Mouse (Mus musculus) splenic B cell, adult 2 months (primary cell): ENCODE results near the gene Rgs13.
"Not testable (repeated sequence)": the region's sequence is repeated elsewhere in the genome, so short reads cannot be mapped to it uniquely, and the experiment has no call there.

Source experiments
- DNase-seq: peaks from one replicate; pipeline ENCODE4 v3.0.0-alpha.2; 2011; ENCODE audit warnings: low read depth, low spot score
- H3K27me3 ChIP-seq: 2 replicates; pipeline ENCODE4 v1.6.1; 2012; ENCODE audit warnings: mild to moderate bottlenecking, low read length, moderate library complexity, mixed read lengths; ENCODE audit not compliant: control insufficient read depth, poor library complexity, insufficient read depth, severe bottlenecking
- H3K36me3 ChIP-seq: 2 replicates; pipeline ENCODE4 v1.6.1; 2012; ENCODE audit warnings: mild to moderate bottlenecking, low read length, moderate library complexity, mixed read lengths; ENCODE audit not compliant: control insufficient read depth, poor library complexity, insufficient read depth, severe bottlenecking

Gene Rgs13

GRCm38 (mm10) chr1:144177620-144178019 lies 448 bp upstream of the Rgs13 start:
- DNase-seq = no peak

GRCm38 (mm10) chr1:144174760-144175159 lies 2.4 kb downstream of the Rgs13 start:
- DNase-seq = no peak
- no peaks in the 10 kb centered on the region for H3K27me3 ChIP-seq
- H3K36me3 ChIP-seq = no peaks in the 10 kb centered on the region

More at GRCm38 (mm10) chr1:144177620-144178019, 448 bp upstream of the Rgs13 start:
- no peaks in the 10 kb centered on the region for H3K27me3 ChIP-seq
- H3K36me3 ChIP-seq = no peaks in the 10 kb centered on the region

- DNase-seq = peak; percentile 84
- Histone ChIP-seq H3K36me3 (no peaks in the 10 kb centered on the region), H3K27me3 (no peaks in the 10 kb centered on the region)
Observed at GRCm38 (mm10) chr1:144173568-144174036, 3.6 kb downstream of the Rgs13 start.

DNA sequence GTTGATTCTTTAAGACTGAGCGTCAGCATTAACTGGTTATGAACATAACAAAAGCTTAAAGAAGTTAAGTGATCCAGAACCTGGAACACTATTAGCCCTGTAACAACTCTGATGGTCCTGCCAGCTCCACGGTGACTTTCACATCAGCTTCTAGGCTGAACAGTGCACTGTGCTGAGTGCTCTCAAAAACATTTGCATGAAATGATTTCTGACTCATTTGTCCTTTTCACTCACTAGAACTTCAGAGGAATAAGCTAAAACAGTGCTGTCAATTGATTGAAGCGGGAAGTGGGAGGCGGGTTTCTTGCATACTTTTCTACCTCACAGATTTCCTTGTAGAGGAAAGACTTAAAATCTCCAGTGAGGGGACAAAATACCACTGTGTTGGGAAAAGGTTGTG lies 8.3 kb downstream of the Rgs13 start:
- DNase-seq = peak; percentile 19
- Histone ChIP-seq H3K36me3 (no peaks in the 10 kb centered on the region), H3K27me3 (no peaks in the 10 kb centered on the region)

- Histone ChIP-seq H3K27me3 (no peaks in the 10 kb centered on the region), H3K36me3 (no peaks in the 10 kb centered on the region)
- no peak for DNase-seq
Observed at GRCm38 (mm10) chr1:144167761-144168160, 9.4 kb downstream of the Rgs13 start.

GRCm38 (mm10) chr1:144166897-144167296 lies 10.3 kb downstream of the Rgs13 start:
- no peak for DNase-seq
- Histone ChIP-seq H3K36me3 (no peaks in the 10 kb centered on the region), H3K27me3 (no peaks in the 10 kb centered on the region)

DNA sequence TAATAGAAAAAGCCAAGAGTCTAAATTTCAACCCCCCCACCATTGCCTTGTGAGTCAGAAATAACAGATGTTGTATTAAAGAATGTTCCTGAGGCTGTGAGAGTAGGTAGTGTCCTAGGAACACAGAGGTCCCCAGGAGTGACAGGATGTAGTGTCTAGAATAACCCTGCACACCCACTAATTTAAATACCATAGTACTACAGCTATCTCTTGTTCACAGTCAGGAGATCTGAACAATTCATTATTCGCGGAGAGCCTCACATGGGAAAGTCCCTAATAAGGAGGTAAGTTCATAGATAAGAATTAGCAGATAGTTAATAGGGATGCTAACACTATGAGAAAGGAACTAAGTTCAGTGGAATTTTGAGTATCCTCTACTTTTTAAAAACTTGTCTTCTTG lies 10.9 kb downstream of the Rgs13 start:
- Histone ChIP-seq H3K36me3 (no peaks in the 10 kb centered on the region), H3K27me3 (no peaks in the 10 kb centered on the region)
- no peak for DNase-seq

DNA sequence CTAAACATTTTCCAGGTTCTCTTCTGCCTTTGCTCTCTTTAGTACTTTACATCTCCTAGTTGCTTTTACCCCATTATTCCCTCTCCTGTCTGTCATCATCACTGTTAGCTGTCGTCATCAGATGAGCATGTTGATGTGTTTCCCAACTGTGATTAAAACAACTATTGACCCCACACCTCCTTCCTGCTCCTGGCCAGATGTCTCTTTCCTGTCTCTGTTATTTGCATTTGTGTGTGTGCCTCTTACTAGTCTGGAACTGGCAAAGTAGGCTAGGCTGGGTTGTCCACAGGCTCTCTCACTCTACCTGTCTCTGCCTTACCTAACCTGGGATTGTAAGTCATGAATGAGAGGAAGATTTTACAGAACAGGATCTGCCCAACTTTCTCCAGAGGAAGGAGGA lies 24.6 kb downstream of the Rgs13 start:
- Histone ChIP-seq H3K27me3 (no peaks in the 10 kb centered on the region), H3K36me3 (no peaks in the 10 kb centered on the region)
- DNase-seq = no peak

GRCm38 (mm10) chr1:144152184-144152525 lies 25.0 kb downstream of the Rgs13 start:
- DNase-seq = no peak
- H3K36me3 ChIP-seq = no peaks in the 10 kb centered on the region

GRCm38 (mm10) chr1:144151401-144152183 lies 25.6 kb downstream of the Rgs13 start:
- DNase-seq = no peak
- no peaks in the 10 kb centered on the region for H3K27me3 ChIP-seq
- H3K36me3 ChIP-seq = no peaks in the 10 kb centered on the region

More at GRCm38 (mm10) chr1:144152184-144152525, 25.0 kb downstream of the Rgs13 start:
- no peaks in the 10 kb centered on the region for H3K27me3 ChIP-seq

- Histone ChIP-seq H3K36me3 (no peaks in the 10 kb centered on the region), H3K27me3 (no peaks in the 10 kb centered on the region)
- no peak for DNase-seq
Observed at GRCm38 (mm10) chr1:144149997-144150396, 27.2 kb downstream of the Rgs13 start.

DNA sequence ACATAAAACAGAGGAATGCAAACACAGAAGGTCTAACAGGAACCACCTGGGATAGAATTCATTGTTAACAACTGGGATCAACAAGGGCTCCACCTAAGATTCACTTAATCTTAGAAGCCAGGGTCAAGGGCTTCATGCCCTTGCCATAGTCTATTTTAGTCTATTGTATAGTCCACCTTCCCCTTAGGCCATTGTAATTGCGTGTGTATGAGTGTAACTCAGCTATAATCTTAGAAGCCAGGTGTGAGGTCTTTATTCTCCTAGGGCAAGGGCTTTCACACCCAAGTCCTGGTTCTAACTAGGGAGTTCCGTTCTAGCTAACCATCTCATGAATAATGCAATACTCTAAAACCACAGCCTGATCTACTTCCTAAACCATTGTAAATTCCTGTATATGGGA lies 35.8 kb downstream of the Rgs13 start:
- DNase-seq, H3K27me3 ChIP-seq, H3K36me3 ChIP-seq: not testable (repeated sequence)

DNA sequence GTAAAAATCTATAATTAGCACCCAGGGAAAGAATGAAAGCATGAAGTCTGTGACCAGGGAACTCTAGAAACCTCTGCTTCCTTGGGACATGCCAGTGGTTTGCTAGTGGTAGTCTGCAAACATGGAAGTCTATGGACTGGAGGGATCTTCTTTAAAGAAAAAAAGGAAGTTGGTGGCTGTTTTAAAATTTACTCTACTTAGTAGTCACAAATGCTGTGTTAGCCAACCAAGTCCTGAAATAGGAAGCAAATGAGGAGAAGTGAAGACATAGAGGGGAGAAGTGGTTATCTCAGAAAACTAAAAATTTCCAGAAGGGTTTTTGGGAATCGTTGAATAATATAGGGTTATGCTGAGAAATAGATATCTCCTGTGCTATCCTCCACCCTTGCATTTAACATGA lies 37.3 kb downstream of the Rgs13 start:
- DNase-seq = no peak
- no peaks in the 10 kb centered on the region for H3K27me3 ChIP-seq

GRCm38 (mm10) chr1:144127965-144128364 lies 49.2 kb downstream of the Rgs13 start:
- Histone ChIP-seq H3K36me3 (no peaks in the 10 kb centered on the region), H3K27me3 (no peaks in the 10 kb centered on the region)
- DNase-seq = no peak

More for the DNA sequence above, 37.3 kb downstream of the Rgs13 start:
- H3K36me3 ChIP-seq = no peaks in the 10 kb centered on the region

DNA sequence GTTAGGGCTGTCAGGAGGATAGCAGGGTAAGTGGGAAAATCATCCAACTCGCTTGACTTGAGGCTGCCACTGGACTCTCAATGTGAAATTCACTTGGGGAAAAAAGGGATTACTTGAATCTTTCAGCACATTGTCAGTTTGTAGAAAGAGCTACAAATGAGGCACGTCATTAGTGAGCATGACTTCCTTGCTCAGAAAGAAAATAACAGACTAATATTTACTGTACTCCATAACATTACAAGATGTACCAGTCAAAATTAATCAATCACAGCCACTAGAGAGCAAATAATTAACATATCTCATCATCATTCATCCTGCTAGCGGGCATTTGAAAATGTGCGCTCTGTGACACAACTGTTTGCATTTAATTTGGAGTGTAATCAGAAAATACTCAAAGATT lies 57.1 kb downstream of the Rgs13 start:
- no peak for DNase-seq
- no peaks in the 10 kb centered on the region for H3K27me3 ChIP-seq
- no peaks in the 10 kb centered on the region for H3K36me3 ChIP-seq

GRCm38 (mm10) chr1:144119456-144119855 lies 57.7 kb downstream of the Rgs13 start:
- no peak for DNase-seq
- no peaks in the 10 kb centered on the region for H3K36me3 ChIP-seq
- H3K27me3 ChIP-seq = no peaks in the 10 kb centered on the region
